Mouse (Mus musculus): ENCODE measurements around the gene Amd2.

The Amd2 gene

DNA sequence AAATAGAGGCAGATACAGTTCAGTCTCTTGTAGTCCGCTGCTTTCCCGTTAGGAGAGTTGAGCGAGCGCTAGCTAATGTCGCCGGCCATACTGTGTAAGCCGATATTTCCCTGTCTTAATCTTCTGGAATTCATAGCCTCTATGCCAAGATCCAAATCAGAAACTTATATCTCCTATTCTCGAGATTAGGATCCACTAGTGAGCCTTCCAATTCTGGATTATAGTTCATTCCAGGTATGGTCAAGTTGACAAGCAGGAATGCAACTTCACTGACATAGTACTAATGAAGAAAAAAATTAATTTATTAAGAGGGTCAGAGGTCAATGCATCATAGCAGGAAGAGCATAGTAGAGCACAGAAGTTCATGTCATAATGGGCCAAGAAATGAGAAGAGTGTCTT, at the start of gene Amd2:
Amd2 (minus strand) TSS at position 101 of the 400 bp plus-strand sequence.
- DNase-seq (ENCODE audit: low spot score) = no peak

DNA sequence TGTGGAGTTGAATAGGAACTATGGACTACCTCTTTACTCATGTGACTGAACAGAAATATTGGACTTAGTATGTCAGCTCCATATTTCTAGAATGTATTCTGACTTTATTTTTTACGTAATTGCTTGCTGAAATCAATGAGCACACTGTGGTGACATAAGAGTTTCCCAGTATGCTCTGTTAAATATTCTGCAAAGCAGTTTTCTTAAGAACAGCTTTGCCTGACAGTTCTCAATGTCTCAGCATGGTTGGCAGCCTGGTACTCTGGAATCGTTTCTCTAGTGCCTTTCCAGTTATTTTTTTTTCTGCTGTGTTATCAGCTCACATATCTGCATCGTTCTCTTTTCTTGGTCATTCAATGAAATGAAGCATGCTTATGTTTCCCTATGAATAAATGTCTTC, 49.6 kb upstream of the Amd2 start:
- no peak for DNase-seq (ENCODE audit: low spot score)

DNA sequence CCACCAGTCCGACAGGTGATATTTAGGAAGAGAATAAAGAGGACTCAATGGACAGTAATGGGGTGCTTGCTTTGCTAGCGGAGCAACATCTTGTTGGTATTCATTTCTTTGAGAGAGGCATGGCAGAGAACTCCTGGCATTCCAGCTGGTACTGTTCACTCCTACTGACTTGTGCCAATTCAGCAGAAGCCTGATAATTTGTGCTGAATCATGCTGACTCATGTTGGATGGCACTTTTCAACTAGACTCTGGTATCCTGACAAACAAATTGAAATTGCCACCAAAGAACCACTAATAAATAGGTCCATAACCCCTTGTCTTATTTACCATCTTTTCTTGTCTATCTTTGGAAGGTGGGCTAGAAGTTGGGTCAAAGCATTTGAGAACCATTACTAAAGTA, 25.9 kb upstream of the Amd2 start:
- no peak for DNase-seq (ENCODE audit: low spot score)

DNA sequence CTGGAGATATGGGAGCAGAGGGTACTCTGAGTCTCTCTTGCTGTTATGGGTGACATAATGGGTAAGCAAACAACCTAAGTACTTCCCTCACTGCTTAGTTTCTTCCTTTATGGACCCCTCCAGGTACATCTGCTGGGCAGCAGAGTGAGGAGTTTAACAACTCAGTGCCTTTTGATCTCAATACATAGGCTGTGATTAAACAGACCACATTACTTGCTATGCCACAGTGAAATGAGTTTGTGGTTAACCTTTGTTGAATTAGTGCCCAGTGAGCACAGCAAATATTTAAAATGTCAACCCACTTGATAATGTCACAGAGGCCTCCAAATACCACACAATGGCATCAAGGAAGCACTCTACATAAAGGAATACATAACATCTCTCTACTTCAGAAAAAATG, 2.6 kb upstream of the Amd2 start:
- no peak for DNase-seq (ENCODE audit: low spot score)

Data from yolk sac, embryonic 10.5 days (tissue).